Mouse (Mus musculus): ENCODE measurements around the gene Frem2.
A peak's percentile ranks its signal among the peaks of the same experiment; 100 is the strongest.

Gene Frem2

GRCm38 (mm10) chr3:53466481-53466880 lies 190.7 kb downstream of the Frem2 start:
- DNase-seq (ENCODE audit: low spot score) = peak; percentile 20

- DNase-seq (ENCODE audit: low spot score) = no peak
These were observed 191.8 kb downstream of the Frem2 start for GRCm38 (mm10) chr3:53465330-53465729.

GRCm38 (mm10) chr3:53464146-53464698 lies 192.9 kb downstream of the Frem2 start:
- DNase-seq (ENCODE audit: low spot score) = peak; percentile 42

Data from retina, embryonic 14.5 days (tissue).